Mouse (Mus musculus): ENCODE measurements at regions not wholly inside any gene's neighbourhood (a gene's known extent, or its start where the extent isn't known, plus 50 kb on each side); places are given as distances from the start of the nearest gene placed in this dataset.
A peak's percentile ranks its signal among the peaks of the same experiment; 100 is the strongest.

DNA sequence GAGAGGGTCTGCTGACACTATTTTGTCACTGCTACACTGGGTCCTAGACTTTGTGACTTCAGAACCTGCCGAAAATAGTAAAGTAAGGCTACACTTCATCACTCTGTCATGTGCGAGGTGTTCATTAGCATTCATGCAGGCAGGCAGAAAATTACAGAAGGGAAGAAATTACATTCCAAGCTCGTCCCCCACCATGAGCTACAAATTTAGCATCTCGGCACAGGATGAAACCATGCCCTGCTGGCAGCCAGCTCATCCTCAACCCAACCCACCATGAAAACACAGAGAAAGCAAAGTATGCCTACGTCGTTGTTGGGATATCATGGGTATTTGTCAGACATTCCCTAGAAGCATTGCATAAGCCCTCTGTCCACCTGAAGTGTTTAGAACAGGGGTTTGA is 103.9 kb downstream of the Kctd12 start:
- Histone ChIP-seq H3K4me1 (ENCODE audit: control insufficient read depth, insufficient read depth, low read length) (no peaks in the 10 kb centered on the region), H3K27me3 (ENCODE audit: control insufficient read depth, insufficient read depth, low read length) (no peaks in the 10 kb centered on the region), H3K27ac (ENCODE audit: insufficient read depth, low read length) (no peak overlapping the region), H3K4me3 (replicated peaks; ENCODE audit: insufficient read depth, low read depth, low read length) (no peak overlapping the region)
- no peak for TF ChIP-seq POLR2A (IDR thresholded peaks at IDR 0.05; ENCODE audit: borderline replicate concordance, insufficient read depth, low read length)
- TF ChIP-seq CTCF (IDR thresholded peaks at IDR 0.05; ENCODE audit: borderline replicate concordance, insufficient read depth, low read depth, low read length): no peak
- WGBS: 59% methylated on average over 6 of the region's 6 CpGs
- DNase-seq: no peak

GRCm38 (mm10) chr14:102868160-102868559 is 114.3 kb downstream of the Kctd12 start:
- H3K27ac ChIP-seq (ENCODE audit: insufficient read depth, low read length): no peak overlapping the region
- no peak overlapping the region for H3K4me3 ChIP-seq (replicated peaks; ENCODE audit: insufficient read depth, low read depth, low read length)
- WGBS: 90% methylated on average over 1 of the region's 1 CpGs
- no peaks in the 10 kb centered on the region for H3K27me3 ChIP-seq (ENCODE audit: control insufficient read depth, insufficient read depth, low read length)
- H3K4me1 ChIP-seq (ENCODE audit: control insufficient read depth, insufficient read depth, low read length): 0 out of 2 replicates have a peak, but pooled peaks cover 2% of the 10 kb centered on the region
- TF ChIP-seq POLR2A (IDR thresholded peaks at IDR 0.05; ENCODE audit: borderline replicate concordance, insufficient read depth, low read length) (no peak), CTCF (IDR thresholded peaks at IDR 0.05; ENCODE audit: borderline replicate concordance, insufficient read depth, low read depth, low read length) (no peak)
- DNase-seq: no peak

- Histone ChIP-seq H3K27ac (ENCODE audit: insufficient read depth, low read length) (no peak overlapping the region), H3K27me3 (ENCODE audit: control insufficient read depth, insufficient read depth, low read length) (no peaks in the 10 kb centered on the region), H3K4me3 (replicated peaks; ENCODE audit: insufficient read depth, low read depth, low read length) (no peak overlapping the region), H3K4me1 (ENCODE audit: control insufficient read depth, insufficient read depth, low read length) (0 out of 2 replicates have a peak, but pooled peaks cover 2% of the 10 kb centered on the region)
- DNase-seq: no peak
- TF ChIP-seq CTCF (IDR thresholded peaks at IDR 0.05; ENCODE audit: borderline replicate concordance, insufficient read depth, low read depth, low read length) (no peak), POLR2A (IDR thresholded peaks at IDR 0.05; ENCODE audit: borderline replicate concordance, insufficient read depth, low read length) (no peak)
- WGBS: 94% methylated on average over 2 of the region's 2 CpGs
Measured at GRCm38 (mm10) chr14:102867697-102868096, 114.7 kb downstream of the Kctd12 start.

- Histone ChIP-seq H3K27me3 (ENCODE audit: control insufficient read depth, insufficient read depth, low read length) (no peaks in the 10 kb centered on the region), H3K27ac (ENCODE audit: insufficient read depth, low read length) (no peak overlapping the region), H3K4me1 (ENCODE audit: control insufficient read depth, insufficient read depth, low read length) (0 out of 2 replicates have a peak, but pooled peaks cover 2% of the 10 kb centered on the region), H3K4me3 (replicated peaks; ENCODE audit: insufficient read depth, low read depth, low read length) (no peak overlapping the region)
- 7% methylated on average over 1 of the region's 1 CpGs for WGBS
- DNase-seq: peak in 1 of 2 experiments; percentile 40
- no peak for TF ChIP-seq POLR2A (IDR thresholded peaks at IDR 0.05; ENCODE audit: borderline replicate concordance, insufficient read depth, low read length)
Measured at GRCm38 (mm10) chr14:102866511-102866910, 115.9 kb downstream of the Kctd12 start.

GRCm38 (mm10) chr14:102861694-102862093 is 120.7 kb downstream of the Kctd12 start:
- DNase-seq: peak in 1 of 2 experiments; percentile 19
- WGBS: 96% methylated on average over 1 of the region's 1 CpGs
- TF ChIP-seq POLR2A (IDR thresholded peaks at IDR 0.05; ENCODE audit: borderline replicate concordance, insufficient read depth, low read length) (no peak), CTCF (IDR thresholded peaks at IDR 0.05; ENCODE audit: borderline replicate concordance, insufficient read depth, low read depth, low read length) (peak; percentile 19; the same call in 1 of the 2 replicates)
- no peak overlapping the region for H3K27ac ChIP-seq (ENCODE audit: insufficient read depth, low read length)
- H3K4me3 ChIP-seq (replicated peaks; ENCODE audit: insufficient read depth, low read depth, low read length): no peak overlapping the region
- no peaks in the 10 kb centered on the region for H3K27me3 ChIP-seq (ENCODE audit: control insufficient read depth, insufficient read depth, low read length)
- H3K4me1 ChIP-seq (ENCODE audit: control insufficient read depth, insufficient read depth, low read length): 0 out of 2 replicates have a peak, but pooled peaks cover 2% of the 10 kb centered on the region

- H3K4me1 ChIP-seq (ENCODE audit: control insufficient read depth, insufficient read depth, low read length): no peaks in the 10 kb centered on the region
- 60% methylated on average over 4 of the region's 4 CpGs for WGBS
- H3K27me3 ChIP-seq (ENCODE audit: control insufficient read depth, insufficient read depth, low read length): no peaks in the 10 kb centered on the region
- no peak overlapping the region for H3K4me3 ChIP-seq (replicated peaks; ENCODE audit: insufficient read depth, low read depth, low read length)
- H3K27ac ChIP-seq (ENCODE audit: insufficient read depth, low read length): no peak overlapping the region
- no peak for DNase-seq
- no peak for TF ChIP-seq POLR2A (IDR thresholded peaks at IDR 0.05; ENCODE audit: borderline replicate concordance, insufficient read depth, low read length)
- TF ChIP-seq CTCF (IDR thresholded peaks at IDR 0.05; ENCODE audit: borderline replicate concordance, insufficient read depth, low read depth, low read length): no peak
Measured at GRCm38 (mm10) chr14:102859361-102859871, 123.0 kb downstream of the Kctd12 start.

DNA sequence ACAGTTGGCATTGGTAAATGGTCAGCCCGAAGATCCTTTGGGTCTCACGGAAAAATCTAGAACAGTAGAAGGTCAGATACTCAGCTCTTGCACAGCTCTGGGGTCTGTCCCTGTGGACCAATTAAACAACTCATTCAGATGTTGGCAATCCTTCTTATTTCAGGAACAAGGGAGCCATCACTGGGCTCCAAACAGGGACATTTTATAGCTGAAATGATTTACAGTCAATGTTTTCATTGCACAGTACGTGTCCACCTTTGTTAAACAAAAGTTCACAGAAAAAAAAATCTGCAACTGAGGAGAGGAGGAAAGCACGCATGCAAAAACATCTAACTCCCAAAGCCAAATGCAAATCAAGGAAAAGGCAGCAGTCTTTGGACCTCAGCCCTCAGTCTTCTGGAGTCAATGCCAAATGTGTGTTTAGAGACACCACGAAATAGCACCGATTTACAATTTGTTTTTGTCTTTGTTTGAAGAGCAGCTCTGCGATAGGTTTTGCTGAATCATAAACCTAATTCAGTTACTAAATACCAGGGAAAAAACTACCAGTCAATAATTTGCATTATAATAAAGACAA is 127.1 kb downstream of the Kctd12 start:
- no peak for DNase-seq
- Histone ChIP-seq H3K4me1 (ENCODE audit: control insufficient read depth, insufficient read depth, low read length) (no peaks in the 10 kb centered on the region), H3K27ac (ENCODE audit: insufficient read depth, low read length) (no peak overlapping the region), H3K27me3 (ENCODE audit: control insufficient read depth, insufficient read depth, low read length) (no peaks in the 10 kb centered on the region), H3K4me3 (replicated peaks; ENCODE audit: insufficient read depth, low read depth, low read length) (no peak overlapping the region)
- TF ChIP-seq POLR2A (IDR thresholded peaks at IDR 0.05; ENCODE audit: borderline replicate concordance, insufficient read depth, low read length): no peak
- no peak for TF ChIP-seq CTCF (IDR thresholded peaks at IDR 0.05; ENCODE audit: borderline replicate concordance, insufficient read depth, low read depth, low read length)
- WGBS: 19% methylated on average over 7 of the region's 7 CpGs

DNA sequence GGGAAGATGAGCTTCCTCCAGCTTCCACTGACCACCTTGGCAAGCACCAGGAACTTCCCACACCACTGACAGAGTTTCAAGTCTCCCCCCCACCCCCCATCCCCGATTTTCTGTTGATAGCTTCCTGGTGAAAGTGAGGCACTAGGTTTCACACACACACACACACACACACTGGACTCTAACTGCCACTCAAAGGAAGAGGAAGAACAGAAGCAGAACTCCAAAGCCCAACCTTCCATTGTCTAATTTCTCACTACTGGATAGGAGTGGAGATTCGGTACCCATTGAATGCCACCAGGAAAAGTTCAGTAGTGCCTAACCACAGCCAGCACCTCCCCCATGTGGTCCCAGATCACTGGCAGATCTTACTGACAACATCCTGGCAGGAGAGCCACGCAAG is 138.7 kb downstream of the Kctd12 start:
- Histone ChIP-seq H3K4me3 (replicated peaks; ENCODE audit: insufficient read depth, low read depth, low read length) (no peak overlapping the region), H3K27ac (ENCODE audit: insufficient read depth, low read length) (no peak overlapping the region), H3K27me3 (ENCODE audit: control insufficient read depth, insufficient read depth, low read length) (no peaks in the 10 kb centered on the region), H3K4me1 (ENCODE audit: control insufficient read depth, insufficient read depth, low read length) (peaks cover 2% of the 10 kb centered on the region; the same call in 1 of the 2 replicates)
- TF ChIP-seq POLR2A (IDR thresholded peaks at IDR 0.05; ENCODE audit: borderline replicate concordance, insufficient read depth, low read length) (no peak), CTCF (IDR thresholded peaks at IDR 0.05; ENCODE audit: borderline replicate concordance, insufficient read depth, low read depth, low read length) (no peak)
- DNase-seq: no peak
- WGBS: 40% methylated on average over 3 of the region's 3 CpGs

All from cerebellum, adult 2 months (tissue).